In the genomic region with DNA sequence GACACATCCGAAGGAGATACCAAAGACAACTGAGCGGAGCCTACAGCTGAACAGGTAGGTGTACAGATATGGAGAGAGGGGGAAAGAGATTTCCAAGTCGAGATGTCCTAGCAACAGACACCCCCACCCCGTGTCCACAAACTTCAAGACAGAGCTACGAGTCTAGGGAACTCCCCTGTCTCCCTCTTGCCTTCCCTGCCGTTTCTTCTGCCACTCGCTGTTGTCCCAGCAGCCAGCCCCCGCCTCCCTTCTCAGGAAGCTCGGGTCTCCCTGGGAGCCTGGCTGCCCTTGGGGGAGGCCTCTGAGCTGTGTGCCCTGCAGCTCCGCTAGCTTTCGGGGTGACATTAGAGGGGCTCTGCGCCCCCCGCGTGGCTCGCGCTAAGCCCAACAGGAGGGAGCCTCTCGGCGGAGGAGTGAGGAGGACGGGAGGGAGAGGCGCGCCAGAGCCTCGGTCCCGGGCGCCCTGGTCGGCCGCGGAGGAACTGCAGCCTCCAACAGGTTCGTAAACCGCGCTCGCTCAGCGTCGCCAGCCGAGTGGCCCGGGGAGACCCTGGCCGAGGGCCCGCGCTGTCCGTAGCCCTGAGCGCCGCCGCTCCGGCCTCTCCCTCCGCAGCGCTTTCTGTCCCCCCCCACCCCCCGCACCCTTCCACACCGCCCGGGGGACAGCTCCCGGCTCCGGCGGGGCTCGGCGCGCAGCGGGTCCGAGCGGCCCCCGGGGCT, we compare ENCODE assay signal across 8 mouse cellular contexts.
DNase-seq lines count a peak whose midpoint lies in the region; ATAC-seq and TF ChIP-seq lines count a peak whose summit lies in the region.

No protein-coding gene starts in this region.

- TF ChIP-seq POLR2A in brain, embryonic 14.5 days (IDR thresholded peaks at IDR 0.05; ENCODE audit: borderline replicate concordance, extremely low read depth, insufficient read depth, insufficient read length, poor library complexity, severe bottlenecking) = peak; percentile 38; the same call in 1 of the 2 replicates

- no peaks in the 10 kb centered on the region for H3K27me3 ChIP-seq in forebrain, embryonic 12.5 days
- no peaks in the 10 kb centered on the region for H3K27me3 ChIP-seq in hindbrain, embryonic 14.5 days (ENCODE audit: control insufficient read depth, insufficient read depth, low read length)
- peaks cover 9% of the 10 kb centered on the region; the same call in 1 of the 2 replicates for H3K27me3 ChIP-seq in limb, embryonic 12.5 days
- no peaks in the 10 kb centered on the region for H3K27me3 ChIP-seq in midbrain, embryonic 16.5 days (ENCODE audit: control insufficient read depth, insufficient read depth, low read depth, low read length)
- H3K27me3 ChIP-seq in stomach, embryonic 16.5 days (ENCODE audit: control insufficient read depth, insufficient read depth, low read length) = no peaks in the 10 kb centered on the region

- H3K27ac ChIP-seq in layer of hippocampus, adult 2 months = peak overlapping the region; percentile 100
- peak overlapping the region; percentile 100 for H3K27ac ChIP-seq in forebrain, embryonic 12.5 days
- peak overlapping the region; percentile 98 for H3K27ac ChIP-seq in hindbrain, embryonic 14.5 days
- peak overlapping the region; percentile 98 for H3K27ac ChIP-seq in limb, embryonic 12.5 days
- H3K27ac ChIP-seq in midbrain, embryonic 16.5 days (ENCODE audit: low read length) = peak overlapping the region; percentile 99
- H3K27ac ChIP-seq in stomach, embryonic 16.5 days (ENCODE audit: low read length) = peak overlapping the region; percentile 99

- peak overlapping the region; percentile 91 for H3K4me3 ChIP-seq in layer of hippocampus, adult 2 months
- peak overlapping the region; percentile 81 for H3K4me3 ChIP-seq in forebrain, embryonic 12.5 days (replicated peaks)
- H3K4me3 ChIP-seq in hindbrain, embryonic 14.5 days (replicated peaks; ENCODE audit: low read length) = peak overlapping the region; percentile 64
- H3K4me3 ChIP-seq in limb, embryonic 12.5 days (replicated peaks) = peak overlapping the region; percentile 59
- H3K4me3 ChIP-seq in midbrain, embryonic 16.5 days (ENCODE audit: low read depth, low read length) = peak overlapping the region; percentile 76
- peak overlapping the region; percentile 81 for H3K4me3 ChIP-seq in stomach, embryonic 16.5 days (replicated peaks; ENCODE audit: low read length)

- peak; percentile 23; the same call in 1 of the 2 replicates for TF ChIP-seq CTCF in layer of hippocampus, adult 2 months (conservative IDR thresholded peaks at IDR 0.05)
- no peak; the same call in 1 of the 2 replicates for TF ChIP-seq CTCF in brain, embryonic 14.5 days (IDR thresholded peaks at IDR 0.05; ENCODE audit: borderline replicate concordance, extremely low read depth, insufficient read depth, insufficient read length)

- under 1% methylated on average over 41 of the region's 58 CpGs for WGBS in forebrain, embryonic 12.5 days
- WGBS in hindbrain, embryonic 14.5 days = 1% methylated on average over 55 of the region's 58 CpGs
- 1% methylated on average over 55 of the region's 58 CpGs for WGBS in limb, embryonic 12.5 days
- under 1% methylated on average over 49 of the region's 58 CpGs for WGBS in midbrain, embryonic 16.5 days
- 1% methylated on average over 58 of the region's 58 CpGs for WGBS in stomach, embryonic 16.5 days

- no peaks in the 10 kb centered on the region for H3K36me3 ChIP-seq in forebrain, embryonic 12.5 days (replicated peaks)
- no peaks in the 10 kb centered on the region for H3K36me3 ChIP-seq in hindbrain, embryonic 14.5 days (replicated peaks; ENCODE audit: control insufficient read depth, insufficient read depth)
- no peaks in the 10 kb centered on the region for H3K36me3 ChIP-seq in limb, embryonic 12.5 days
- no peaks in the 10 kb centered on the region for H3K36me3 ChIP-seq in midbrain, embryonic 16.5 days (ENCODE audit: control insufficient read depth, insufficient read depth, low read length)
- no peaks in the 10 kb centered on the region for H3K36me3 ChIP-seq in stomach, embryonic 16.5 days (ENCODE audit: control insufficient read depth, insufficient read depth, low read length)

- H3K4me2 ChIP-seq in forebrain, embryonic 12.5 days = peak overlapping the region; percentile 95
- H3K4me2 ChIP-seq in hindbrain, embryonic 14.5 days (replicated peaks) = peak overlapping the region; percentile 95
- H3K4me2 ChIP-seq in limb, embryonic 12.5 days = peak overlapping the region; percentile 93
- H3K4me2 ChIP-seq in midbrain, embryonic 16.5 days (ENCODE audit: low read length) = peak overlapping the region; percentile 96
- H3K4me2 ChIP-seq in stomach, embryonic 16.5 days (ENCODE audit: low read depth, low read length) = peak overlapping the region; percentile 77

- peaks cover 25% of the 10 kb centered on the region for H3K4me1 ChIP-seq in forebrain, embryonic 12.5 days
- H3K4me1 ChIP-seq in hindbrain, embryonic 14.5 days (replicated peaks; ENCODE audit: control insufficient read depth, insufficient read depth, low read length) = peaks cover 14% of the 10 kb centered on the region
- H3K4me1 ChIP-seq in limb, embryonic 12.5 days (replicated peaks) = peaks cover 22% of the 10 kb centered on the region
- peaks cover 32% of the 10 kb centered on the region for H3K4me1 ChIP-seq in midbrain, embryonic 16.5 days (ENCODE audit: control insufficient read depth, insufficient read depth, low read length)
- peaks cover 22% of the 10 kb centered on the region for H3K4me1 ChIP-seq in stomach, embryonic 16.5 days (ENCODE audit: control insufficient read depth, insufficient read depth, low read length)

- peak in 1 of 2 experiments; percentile 53 for DNase-seq in layer of hippocampus, adult 2 months (ENCODE audit: low spot score in 2 of 2)
- no peak for DNase-seq in layer of hippocampus, adult 9-11 months
- DNase-seq in brain, embryonic 14.5 days (ENCODE audit: low read depth) = peak; percentile 68
- peak; percentile 53 for DNase-seq in hindbrain, embryonic 14.5 days (ENCODE audit: low spot score)

- ATAC-seq in forebrain, embryonic 12.5 days (ENCODE audit: low FRiP score) = peak; percentile 71
- ATAC-seq in hindbrain, embryonic 14.5 days (ENCODE audit: low FRiP score) = peak; percentile 51
- peak; percentile 46 for ATAC-seq in limb, embryonic 12.5 days (ENCODE audit: insufficient number of reproducible peaks, insufficient read depth, low FRiP score, low TSS enrichment, low read depth)
- ATAC-seq in midbrain, embryonic 16.5 days = peak; percentile 59
- ATAC-seq in stomach, embryonic 16.5 days (ENCODE audit: insufficient read depth, low FRiP score) = peak; percentile 64

- no peaks in the 10 kb centered on the region for H3K9me3 ChIP-seq in forebrain, embryonic 12.5 days
- H3K9me3 ChIP-seq in hindbrain, embryonic 14.5 days (ENCODE audit: control insufficient read depth, low read length) = no peaks in the 10 kb centered on the region
- no peaks in the 10 kb centered on the region for H3K9me3 ChIP-seq in limb, embryonic 12.5 days
- H3K9me3 ChIP-seq in midbrain, embryonic 16.5 days (replicated peaks; ENCODE audit: control insufficient read depth, low read length, poor library complexity, severe bottlenecking) = no peaks in the 10 kb centered on the region
- no peaks in the 10 kb centered on the region for H3K9me3 ChIP-seq in stomach, embryonic 16.5 days (replicated peaks; ENCODE audit: control insufficient read depth, low read length)

- H3K9ac ChIP-seq in forebrain, embryonic 12.5 days = peak overlapping the region; percentile 97
- peak overlapping the region; percentile 97 for H3K9ac ChIP-seq in hindbrain, embryonic 14.5 days
- peak overlapping the region; percentile 87 for H3K9ac ChIP-seq in limb, embryonic 12.5 days (replicated peaks)
- peak overlapping the region; percentile 86 for H3K9ac ChIP-seq in midbrain, embryonic 16.5 days (ENCODE audit: low read depth, low read length)
- H3K9ac ChIP-seq in stomach, embryonic 16.5 days (ENCODE audit: low read length) = peak overlapping the region; percentile 97
